Mouse (Mus musculus): ENCODE data around the gene Jdp2. TPM values are rescaled to one million over a fixed set of nuclear protein-coding genes. Genes with fewer than 3 reads are reported as not detected.

The Jdp2 gene
- polyA plus RNA-seq, 1 experiment, result 55.9 TPM

- Histone ChIP-seq H3K27ac (ENCODE audit: insufficient read depth, low read length) (peak overlapping the region; percentile 89), H3K4me3 (ENCODE audit: insufficient read depth, low read length) (peak overlapping the region; percentile 97; the same call in 1 of the 2 replicates), H3K4me1 (ENCODE audit: control insufficient read depth, insufficient read depth, low read length) (peaks cover 14% of the 10 kb centered on the region)
- no peak for TF ChIP-seq CTCF (IDR thresholded peaks at IDR 0.05; ENCODE audit: extremely low read depth, insufficient read depth, low read length)
These were observed 774 bp upstream of the Jdp2 start for GRCm38 (mm10) chr12:85598053-85598452.

- Histone ChIP-seq H3K4me1 (ENCODE audit: control insufficient read depth, insufficient read depth, low read length) (peaks cover 21% of the 10 kb centered on the region), H3K4me3 (ENCODE audit: insufficient read depth, low read length) (peak overlapping the region; percentile 97), H3K27ac (ENCODE audit: insufficient read depth, low read length) (peak overlapping the region; percentile 89)
- TF ChIP-seq POLR2A (IDR thresholded peaks at IDR 0.05; ENCODE audit: extremely low read depth, insufficient read depth, low read length) (peak; percentile 31; the same call in 1 of the 2 replicates), CTCF (IDR thresholded peaks at IDR 0.05; ENCODE audit: extremely low read depth, insufficient read depth, low read length) (no peak)
These were observed 788 bp downstream of the Jdp2 start for GRCm38 (mm10) chr12:85599478-85600152.

GRCm38 (mm10) chr12:85600637-85601036, 1.8 kb downstream of the Jdp2 start:
- peaks cover 25% of the 10 kb centered on the region for H3K4me1 ChIP-seq (ENCODE audit: control insufficient read depth, insufficient read depth, low read length)
- H3K4me3 ChIP-seq (ENCODE audit: insufficient read depth, low read length), result peak overlapping the region; percentile 97
- peak overlapping the region; percentile 89 for H3K27ac ChIP-seq (ENCODE audit: insufficient read depth, low read length)
- TF ChIP-seq CTCF (IDR thresholded peaks at IDR 0.05; ENCODE audit: extremely low read depth, insufficient read depth, low read length), result no peak
- no peak for TF ChIP-seq POLR2A (IDR thresholded peaks at IDR 0.05; ENCODE audit: extremely low read depth, insufficient read depth, low read length)

- TF ChIP-seq CTCF (IDR thresholded peaks at IDR 0.05; ENCODE audit: extremely low read depth, insufficient read depth, low read length) (no peak), POLR2A (IDR thresholded peaks at IDR 0.05; ENCODE audit: extremely low read depth, insufficient read depth, low read length) (no peak)
- H3K27ac ChIP-seq (ENCODE audit: insufficient read depth, low read length), result peak overlapping the region; percentile 66; the same call in 1 of the 2 replicates
- peak overlapping the region; percentile 97 for H3K4me3 ChIP-seq (ENCODE audit: insufficient read depth, low read length)
These were observed 2.7 kb downstream of the Jdp2 start for GRCm38 (mm10) chr12:85601531-85601930.

GRCm38 (mm10) chr12:85602153-85602552, 3.3 kb downstream of the Jdp2 start:
- H3K4me3 ChIP-seq (ENCODE audit: insufficient read depth, low read length), result peak overlapping the region; percentile 97
- peaks cover 30% of the 10 kb centered on the region for H3K4me1 ChIP-seq (ENCODE audit: control insufficient read depth, insufficient read depth, low read length)
- TF ChIP-seq POLR2A (IDR thresholded peaks at IDR 0.05; ENCODE audit: extremely low read depth, insufficient read depth, low read length) (no peak), CTCF (IDR thresholded peaks at IDR 0.05; ENCODE audit: extremely low read depth, insufficient read depth, low read length) (no peak)
- peak overlapping the region; percentile 66 for H3K27ac ChIP-seq (ENCODE audit: insufficient read depth, low read length)

More at GRCm38 (mm10) chr12:85601531-85601930, 2.7 kb downstream of the Jdp2 start:
- H3K4me1 ChIP-seq (ENCODE audit: control insufficient read depth, insufficient read depth, low read length), result peaks cover 28% of the 10 kb centered on the region

GRCm38 (mm10) chr12:85602811-85603210, 4.0 kb downstream of the Jdp2 start:
- peaks cover 29% of the 10 kb centered on the region for H3K4me1 ChIP-seq (ENCODE audit: control insufficient read depth, insufficient read depth, low read length)
- peak overlapping the region; percentile 97 for H3K4me3 ChIP-seq (ENCODE audit: insufficient read depth, low read length)
- TF ChIP-seq CTCF (IDR thresholded peaks at IDR 0.05; ENCODE audit: extremely low read depth, insufficient read depth, low read length) (no peak), POLR2A (IDR thresholded peaks at IDR 0.05; ENCODE audit: extremely low read depth, insufficient read depth, low read length) (no peak)
- peak overlapping the region; percentile 66 for H3K27ac ChIP-seq (ENCODE audit: insufficient read depth, low read length)

- peaks cover 29% of the 10 kb centered on the region for H3K4me1 ChIP-seq (ENCODE audit: control insufficient read depth, insufficient read depth, low read length)
- no peak overlapping the region; the same call in 1 of the 2 replicates for H3K4me3 ChIP-seq (ENCODE audit: insufficient read depth, low read length)
- TF ChIP-seq CTCF (IDR thresholded peaks at IDR 0.05; ENCODE audit: extremely low read depth, insufficient read depth, low read length) (no peak), POLR2A (IDR thresholded peaks at IDR 0.05; ENCODE audit: extremely low read depth, insufficient read depth, low read length) (no peak)
- H3K27ac ChIP-seq (ENCODE audit: insufficient read depth, low read length), result no peak overlapping the region
These were observed 4.9 kb downstream of the Jdp2 start for GRCm38 (mm10) chr12:85603767-85604166.

GRCm38 (mm10) chr12:85604301-85604998, 5.6 kb downstream of the Jdp2 start:
- H3K4me1 ChIP-seq (ENCODE audit: control insufficient read depth, insufficient read depth, low read length), result peaks cover 34% of the 10 kb centered on the region
- no peak overlapping the region for H3K4me3 ChIP-seq (ENCODE audit: insufficient read depth, low read length)
- TF ChIP-seq POLR2A (IDR thresholded peaks at IDR 0.05; ENCODE audit: extremely low read depth, insufficient read depth, low read length), result no peak
- TF ChIP-seq CTCF (IDR thresholded peaks at IDR 0.05; ENCODE audit: extremely low read depth, insufficient read depth, low read length), result no peak
- H3K27ac ChIP-seq (ENCODE audit: insufficient read depth, low read length), result no peak overlapping the region

GRCm38 (mm10) chr12:85607519-85608449, 9.0 kb downstream of the Jdp2 start:
- Histone ChIP-seq H3K27ac (ENCODE audit: insufficient read depth, low read length) (peak overlapping the region; percentile 11), H3K4me1 (ENCODE audit: control insufficient read depth, insufficient read depth, low read length) (peaks cover 39% of the 10 kb centered on the region), H3K4me3 (ENCODE audit: insufficient read depth, low read length) (no peak overlapping the region)
- TF ChIP-seq CTCF (IDR thresholded peaks at IDR 0.05; ENCODE audit: extremely low read depth, insufficient read depth, low read length) (no peak), POLR2A (IDR thresholded peaks at IDR 0.05; ENCODE audit: extremely low read depth, insufficient read depth, low read length) (no peak)

All from cortical plate, adult 2 months (tissue).